Mouse (Mus musculus): ENCODE measurements at regions not wholly inside any gene's neighbourhood (a gene's known extent, or its start where the extent isn't known, plus 50 kb on each side); places are given as distances from the start of the nearest gene placed in this dataset.
A peak's percentile ranks its signal among the peaks of the same experiment; 100 is the strongest.

DNA sequence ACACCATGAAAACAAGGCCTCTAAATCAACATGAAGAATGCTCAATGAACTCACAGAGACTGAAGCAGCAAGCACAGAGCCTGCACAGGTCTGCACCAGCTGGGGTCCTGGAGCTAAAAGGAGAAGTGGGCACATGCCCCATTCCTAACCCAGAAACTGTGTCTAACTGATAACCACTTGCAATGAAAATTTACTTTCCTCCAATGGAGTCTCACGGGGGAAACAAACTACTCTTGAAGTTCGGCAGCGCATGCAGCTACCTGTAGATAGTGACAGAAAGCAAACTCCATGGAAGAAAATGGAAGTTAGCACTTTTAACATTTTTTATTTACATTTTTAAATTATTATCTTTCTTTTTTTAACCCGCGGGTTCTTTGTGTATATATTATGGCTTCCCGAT, 76.8 kb upstream of the Akap6 start:
- DNase-seq = no peak

GRCm38 (mm10) chr12:52623416-52624108, 75.6 kb upstream of the Akap6 start:
- no peak for DNase-seq

- no peak for DNase-seq
These were observed 74.3 kb upstream of the Akap6 start for GRCm38 (mm10) chr12:52624871-52625270.

- no peak for DNase-seq
These were observed 70.4 kb upstream of the Akap6 start for GRCm38 (mm10) chr12:52628771-52629170.

- DNase-seq = no peak
These were observed 63.9 kb upstream of the Akap6 start for GRCm38 (mm10) chr12:52635121-52635878.

DNA sequence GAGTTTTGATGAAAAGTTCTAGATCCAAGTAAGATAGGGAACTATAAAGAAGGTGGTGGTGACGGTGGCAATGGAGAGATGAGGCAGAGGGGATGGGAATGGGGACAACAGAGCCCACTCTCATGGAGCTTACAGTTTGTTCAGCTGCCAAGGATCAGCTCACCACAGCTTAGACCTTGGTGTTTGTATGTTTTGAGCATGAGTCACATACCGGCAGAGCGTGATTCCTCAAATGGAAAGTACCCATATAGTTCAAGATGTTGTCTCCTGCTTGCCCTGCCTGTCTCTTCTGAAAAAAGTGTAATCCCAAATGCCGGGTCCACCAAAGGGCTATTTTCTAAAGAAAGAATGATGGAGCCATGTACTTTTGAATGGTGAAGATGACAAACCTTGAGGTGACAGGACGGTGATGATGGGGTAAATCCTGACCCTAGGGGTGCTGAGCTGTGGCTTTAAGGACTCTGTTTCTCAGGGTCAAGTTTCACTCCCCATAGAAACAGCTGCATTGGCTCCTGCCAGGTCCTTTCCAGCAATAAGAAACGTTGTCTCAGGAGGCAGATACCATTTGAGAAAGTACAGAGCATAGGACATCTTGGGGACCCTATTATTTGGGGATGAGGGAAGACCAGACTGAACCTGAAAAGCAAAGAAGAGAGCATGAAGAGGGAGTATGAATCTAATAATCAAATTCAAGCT, 62.8 kb upstream of the Akap6 start:
- no peak for DNase-seq

GRCm38 (mm10) chr12:52636920-52637319, 62.3 kb upstream of the Akap6 start:
- DNase-seq = no peak

GRCm38 (mm10) chr12:52637506-52638249, 61.5 kb upstream of the Akap6 start:
- peak; percentile 56 for DNase-seq

DNA sequence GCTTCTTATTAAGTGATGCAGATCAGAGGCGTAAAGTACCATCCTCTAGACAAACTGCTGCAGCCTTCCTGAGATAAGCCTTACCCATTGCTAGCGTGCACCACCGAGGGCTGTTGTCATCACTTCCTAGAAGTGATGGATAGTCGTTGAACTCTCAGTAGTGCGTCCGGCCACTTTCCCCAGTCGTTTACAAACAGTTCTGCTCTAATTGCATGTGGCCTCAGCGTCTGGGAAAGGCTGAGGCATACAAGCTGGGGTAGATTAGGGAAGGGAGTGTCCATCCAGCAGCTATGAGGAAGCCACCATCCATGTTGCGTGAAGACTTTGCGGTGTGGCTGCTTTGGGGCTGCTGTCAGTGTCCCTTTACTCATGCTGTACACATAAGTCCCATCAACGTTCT, 60.7 kb upstream of the Akap6 start:
- no peak for DNase-seq

DNA sequence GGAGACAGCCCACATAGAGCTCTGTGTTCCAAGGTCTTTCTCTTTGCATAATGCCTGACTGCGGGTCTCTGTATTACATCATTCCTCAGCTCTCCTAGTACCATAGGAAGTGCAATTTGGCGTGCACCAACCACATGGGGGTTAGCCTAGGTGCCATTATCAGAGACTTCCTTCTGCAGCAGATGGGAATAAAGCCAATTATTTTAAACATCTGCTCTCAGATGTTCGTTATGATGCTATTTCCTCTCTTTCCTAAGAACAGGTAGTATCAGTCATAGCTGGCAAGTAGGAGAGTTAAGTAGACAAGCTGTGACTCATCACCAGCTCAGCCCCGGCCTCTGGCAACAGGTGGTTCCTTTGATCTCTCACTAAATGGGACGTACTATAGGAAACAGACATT, 55.1 kb upstream of the Akap6 start:
- DNase-seq = no peak

All from kidney, adult 18-20 months (tissue).